Mouse (Mus musculus): Measurements from ENCODE around the gene Phf2.
"Not testable (repeated sequence)": the region's sequence is repeated elsewhere in the genome, so short reads cannot be mapped to it uniquely, and the experiment has no call there.

Gene Phf2

GRCm38 (mm10) chr13:48857246-48857932, 13.5 kb downstream of the Phf2 start:
- DNase-seq: no peak

- DNase-seq: no peak
Measured at GRCm38 (mm10) chr13:48853947-48854346, 17.0 kb downstream of the Phf2 start.

DNA sequence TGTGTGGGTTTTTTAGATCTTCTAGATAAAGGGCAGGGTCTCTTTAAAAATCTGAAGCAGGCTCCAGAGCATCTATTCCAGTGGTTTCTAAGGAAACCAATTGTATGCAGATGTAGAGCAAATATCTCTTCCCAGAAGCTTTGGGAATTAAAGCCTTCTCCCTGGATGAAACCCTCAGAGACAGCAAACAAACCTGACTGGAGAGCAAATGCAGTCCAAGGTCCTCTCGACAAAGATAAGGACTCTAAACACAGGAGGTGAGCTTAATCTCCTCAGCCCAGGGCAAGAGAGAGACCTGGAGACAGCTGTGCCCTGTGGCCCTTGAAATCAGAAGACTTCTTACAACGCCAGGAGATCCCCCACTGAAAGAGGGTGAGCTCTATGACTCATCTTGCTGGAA, 17.4 kb downstream of the Phf2 start:
- DNase-seq: no peak

DNA sequence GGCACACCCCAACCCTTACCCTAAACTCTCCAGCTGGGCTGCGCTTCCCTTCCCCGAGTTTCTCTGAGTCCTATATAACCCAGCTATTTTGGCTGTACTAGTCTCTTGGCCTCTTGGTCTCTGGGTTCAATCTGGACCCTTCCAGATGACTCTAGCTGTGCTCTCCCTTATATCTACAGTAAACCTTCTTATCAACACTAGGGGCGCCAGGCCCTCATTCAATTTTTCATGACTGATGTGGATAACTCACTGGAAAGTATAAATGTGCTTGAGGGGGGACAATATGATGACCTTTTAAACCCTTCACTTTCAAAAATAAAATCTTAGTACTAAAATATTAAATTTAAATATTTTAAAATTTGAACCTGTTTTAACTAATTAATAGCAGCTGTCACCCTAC, 18.1 kb downstream of the Phf2 start:
- peak in 1 of 2 experiments; percentile 56 for DNase-seq

- DNase-seq: no peak
Measured at GRCm38 (mm10) chr13:48851719-48852118, 19.2 kb downstream of the Phf2 start.

DNA sequence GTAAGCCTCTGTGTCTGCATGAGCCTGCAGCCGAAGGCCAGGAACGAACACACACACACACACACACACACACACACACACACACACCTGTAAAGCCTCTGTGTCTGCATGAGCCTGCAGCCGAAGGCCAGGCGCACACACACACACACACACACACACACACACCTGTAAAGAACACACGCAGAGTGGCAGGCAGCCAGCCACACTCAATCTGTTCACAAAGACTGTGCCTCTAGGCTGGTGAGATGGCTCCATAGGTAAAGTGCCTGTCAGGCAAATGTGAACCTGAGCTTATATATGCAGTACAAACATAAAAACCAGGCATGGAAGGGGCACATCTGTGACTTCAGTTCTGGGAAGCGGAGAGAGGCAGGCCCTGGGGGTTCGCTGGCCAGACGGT, 20.1 kb downstream of the Phf2 start:
- DNase-seq: peak; percentile 74 to 76

- peak; percentile 50 to 55 for DNase-seq
Measured at GRCm38 (mm10) chr13:48850326-48850725, 20.6 kb downstream of the Phf2 start.

- DNase-seq: peak; percentile 68
Measured at GRCm38 (mm10) chr13:48849155-48849554, 21.8 kb downstream of the Phf2 start.

DNA sequence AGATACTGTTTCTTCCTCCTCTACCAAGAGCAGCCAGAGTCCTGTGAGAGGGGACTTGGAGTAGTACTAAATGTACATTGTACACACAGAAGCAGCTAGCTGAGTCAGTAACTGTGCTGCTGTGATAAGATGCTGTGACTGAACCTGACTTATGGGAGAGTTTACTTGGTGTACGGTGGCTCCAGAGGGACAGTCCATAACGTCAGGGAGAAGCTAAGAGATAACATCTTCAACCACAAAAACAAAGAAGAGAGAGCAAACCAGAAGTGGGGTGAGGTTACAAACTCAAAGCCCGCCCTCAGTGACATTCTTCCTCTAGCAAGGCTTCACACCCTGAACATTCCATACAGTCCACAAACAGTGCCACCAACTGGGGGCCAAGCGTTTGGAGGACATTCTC, 25.6 kb downstream of the Phf2 start:
- no peak for DNase-seq

DNA sequence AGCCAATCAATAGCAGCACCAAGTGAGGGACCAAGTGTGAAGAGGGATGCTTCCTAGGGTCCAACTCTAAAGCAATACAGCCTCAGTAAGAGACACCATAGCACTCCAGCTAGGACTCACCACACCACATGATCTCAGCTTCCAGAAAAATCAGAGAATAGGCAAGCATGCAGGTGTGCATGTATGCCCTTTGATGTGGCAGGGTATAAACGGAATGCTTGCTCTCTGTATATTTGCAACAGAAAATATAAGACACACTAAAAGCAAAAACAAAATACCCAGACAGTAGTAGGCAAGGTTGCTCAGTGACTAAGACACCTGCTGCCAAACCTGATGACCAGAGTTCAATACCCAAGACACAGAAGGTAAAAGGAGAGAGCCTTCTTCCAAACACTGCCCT, 27.4 kb downstream of the Phf2 start:
- no peak for DNase-seq

GRCm38 (mm10) chr13:48841905-48842592, 28.9 kb downstream of the Phf2 start:
- no peak for DNase-seq

DNA sequence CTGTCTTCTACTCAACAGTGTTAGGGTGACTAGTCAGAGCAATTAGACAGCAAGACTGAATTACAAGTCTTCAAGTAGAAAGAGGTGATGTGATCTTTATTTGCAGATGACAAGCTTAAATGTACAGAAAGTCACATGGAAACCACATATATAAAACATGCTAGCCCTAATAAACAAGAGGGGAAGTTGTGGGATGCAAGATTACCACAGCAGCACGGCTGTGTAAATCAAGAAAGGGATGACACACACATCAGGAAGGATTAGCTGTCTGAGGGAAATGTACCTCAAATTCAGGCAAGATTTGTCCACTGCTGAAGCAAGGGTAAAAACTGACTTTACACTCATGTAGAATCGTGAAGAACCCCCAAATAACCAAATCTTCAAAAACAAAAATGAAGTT, 32.6 kb downstream of the Phf2 start:
- DNase-seq: no peak

- DNase-seq: no peak
Measured at GRCm38 (mm10) chr13:48837537-48837936, 33.4 kb downstream of the Phf2 start.

DNA sequence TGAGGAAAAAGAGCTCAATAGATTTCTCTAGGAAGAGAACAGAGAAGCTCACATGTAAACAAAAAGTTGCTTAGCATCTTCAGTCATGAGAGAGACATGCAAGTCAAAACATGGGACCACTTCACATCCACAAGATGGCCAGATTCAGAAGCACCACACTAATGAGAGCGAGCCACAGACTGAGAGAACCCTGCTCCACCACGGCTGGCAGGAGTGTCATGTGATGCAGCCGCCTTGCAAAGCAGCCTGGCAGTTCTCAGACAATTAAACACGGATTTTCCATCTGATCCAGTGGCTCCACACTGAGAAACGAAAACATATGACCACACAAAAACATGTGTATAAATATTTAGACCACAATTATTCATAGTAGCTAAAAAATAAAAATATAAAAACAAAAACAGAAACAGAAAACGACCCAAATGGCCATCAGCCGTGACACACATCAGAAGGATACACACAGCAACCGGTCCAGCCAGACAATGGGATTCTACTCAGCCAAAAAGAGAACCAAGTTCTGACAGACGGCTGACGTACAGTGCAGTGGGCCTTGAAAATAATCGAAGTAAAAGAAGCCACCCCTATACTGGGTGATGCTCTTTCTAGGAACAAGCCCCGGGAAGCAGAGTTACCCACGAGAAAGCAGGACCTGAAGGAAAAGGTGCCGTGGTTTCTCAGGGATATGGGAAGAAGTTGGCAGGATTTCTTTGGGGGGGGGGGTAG, 40.2 kb downstream of the Phf2 start:
- peak; percentile 69 to 73 for DNase-seq

DNA sequence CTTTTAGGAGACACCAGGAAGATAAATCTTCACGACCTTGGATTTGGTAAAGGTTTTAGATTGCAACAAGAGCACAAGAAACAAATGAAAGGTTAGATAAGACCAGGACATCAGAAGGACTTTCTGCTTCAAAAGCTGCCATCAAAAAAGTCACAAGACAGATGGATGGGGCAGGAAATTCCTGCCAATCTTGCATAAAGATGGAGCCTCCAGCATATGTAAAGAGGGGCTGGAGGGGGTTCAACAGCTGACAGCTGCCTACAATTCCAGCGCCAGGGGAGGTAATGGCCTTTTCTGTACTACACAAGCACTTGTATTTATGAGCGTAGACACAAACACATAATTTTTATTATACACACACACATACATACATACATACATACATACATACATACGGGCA, 41.1 kb downstream of the Phf2 start:
- peak; percentile 47 to 50 for DNase-seq

GRCm38 (mm10) chr13:48822871-48823270, 48.0 kb downstream of the Phf2 start:
- no peak for DNase-seq

- DNase-seq: no peak
Measured at GRCm38 (mm10) chr13:48822288-48822687, 48.6 kb downstream of the Phf2 start.

DNA sequence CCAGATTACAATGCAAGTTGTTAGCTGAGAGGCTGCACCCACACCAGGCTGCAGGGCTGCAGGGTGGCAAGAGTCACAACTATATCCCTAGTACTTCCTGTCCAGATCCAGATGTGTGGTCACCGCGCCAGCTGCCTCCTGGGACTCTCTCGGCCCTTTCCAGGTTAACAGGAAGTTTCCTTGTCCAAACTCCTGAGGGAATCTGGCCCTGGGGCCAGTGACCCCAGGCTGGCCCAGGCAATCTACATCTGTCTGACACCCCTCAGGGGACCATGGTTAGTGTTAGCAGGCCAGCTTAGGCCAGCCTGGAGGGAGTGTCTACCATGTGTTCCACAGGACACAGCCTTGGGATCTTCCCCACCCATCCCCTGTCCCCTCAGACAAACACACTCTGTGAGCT, 51.8 kb downstream of the Phf2 start:
- no peak for DNase-seq

- DNase-seq: no peak
Measured at GRCm38 (mm10) chr13:48814406-48814805, 56.5 kb downstream of the Phf2 start.

DNA sequence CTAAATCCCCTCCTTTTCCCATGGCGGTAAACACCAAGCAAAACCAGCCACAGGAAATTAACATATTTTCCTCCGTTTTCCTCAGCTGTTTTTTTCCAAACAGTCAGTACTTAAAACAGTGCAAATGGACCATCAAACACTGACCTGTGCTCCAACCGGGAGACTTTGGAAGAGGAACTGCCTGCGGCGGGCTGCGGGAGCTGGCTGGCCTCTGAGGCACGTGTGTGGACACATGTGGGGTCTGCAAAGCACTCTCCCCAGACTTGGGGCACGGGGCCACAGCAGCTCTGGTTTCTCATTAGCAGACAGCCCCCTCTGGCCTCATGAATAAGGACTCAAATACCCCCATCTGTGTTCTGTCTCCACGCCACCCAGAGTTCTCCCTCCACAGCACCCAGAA, 59.9 kb downstream of the Phf2 start:
- no peak for DNase-seq

DNA sequence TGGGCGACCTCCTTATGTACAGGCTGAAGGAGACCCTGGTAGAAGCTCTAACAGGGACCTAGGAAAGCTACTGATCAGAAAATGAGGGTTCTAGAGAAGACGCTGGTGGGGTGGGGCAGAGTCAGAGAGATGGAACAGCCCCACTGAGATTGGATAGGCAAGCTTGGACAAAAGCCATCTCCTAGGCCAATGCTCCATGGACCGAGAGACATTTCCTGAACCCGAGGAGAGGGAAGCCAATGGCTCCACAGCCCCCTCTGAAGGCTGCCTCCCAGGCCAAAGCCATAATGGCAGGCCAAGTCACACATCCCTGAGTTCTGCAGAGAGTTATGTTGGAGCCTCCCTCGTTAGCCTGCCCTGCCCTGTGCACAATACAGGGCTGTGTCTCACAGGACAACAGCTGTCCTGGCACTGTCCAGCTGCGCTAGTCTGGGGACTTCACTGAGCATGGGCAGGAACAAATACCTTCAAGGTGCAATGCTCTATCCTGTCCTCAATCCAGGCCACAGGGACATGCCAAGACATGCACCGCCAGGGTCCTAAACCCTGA, 60.6 kb downstream of the Phf2 start:
- DNase-seq: peak; percentile 56 to 69

GRCm38 (mm10) chr13:48809668-48810067, 61.3 kb downstream of the Phf2 start:
- DNase-seq: not testable (repeated sequence)

DNA sequence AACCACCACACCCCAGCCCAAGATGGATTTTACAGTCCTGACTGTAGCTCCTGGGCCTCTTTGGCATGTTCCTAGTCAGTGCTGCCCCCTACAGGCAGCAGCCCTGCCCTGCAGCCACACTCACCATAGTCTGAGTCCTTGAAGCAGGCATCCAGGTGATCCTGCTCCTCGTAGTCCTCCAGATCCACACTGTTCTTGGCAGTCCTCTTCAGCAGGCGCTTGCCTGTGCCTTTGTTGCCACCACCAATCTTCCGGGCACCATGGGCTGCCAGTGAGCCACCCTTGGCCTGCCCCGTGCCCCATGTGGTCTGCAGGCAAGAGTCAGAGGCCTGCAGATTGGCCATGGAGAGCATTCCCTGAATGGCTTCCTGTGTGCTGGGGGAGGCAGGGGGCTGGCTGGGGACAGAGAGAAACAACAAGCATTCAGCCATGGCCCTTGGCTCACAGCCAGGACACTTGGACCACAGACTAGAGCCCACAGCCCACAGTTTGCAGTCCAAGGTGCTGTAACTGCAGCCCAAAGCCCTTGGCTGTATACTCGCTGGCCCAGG, 63.4 kb downstream of the Phf2 start:
- peak; percentile 81 to 87 for DNase-seq
